Mouse (Mus musculus): ENCODE results near the gene Stat6. TPM values are rescaled to one million over a fixed set of nuclear protein-coding genes. Genes with fewer than 3 reads are reported as not detected.

Gene Stat6
- polyA plus RNA-seq, 1 experiment from 2014 or later, result 5.7 TPM

GRCm38 (mm10) chr10:127674046-127674655, 31.4 kb downstream of the Stat6 start:
- Histone ChIP-seq H3K36me3 (ENCODE audit: control insufficient read depth, insufficient read depth, low read length) (no peaks in the 10 kb centered on the region), H3K4me1 (ENCODE audit: control insufficient read depth, insufficient read depth, low read length) (peaks cover 7% of the 10 kb centered on the region; the same call in 1 of the 2 replicates), H3K9ac (ENCODE audit: low read length) (no peak overlapping the region), H3K27ac (ENCODE audit: low read depth, low read length) (no peak overlapping the region), H3K4me2 (no peak overlapping the region), H3K27me3 (ENCODE audit: control insufficient read depth, insufficient read depth, low read length) (peaks cover 2% of the 10 kb centered on the region; the same call in 1 of the 2 replicates), H3K4me3 (ENCODE audit: low read depth, low read length) (no peak overlapping the region), H3K9me3 (ENCODE audit: control insufficient read depth, low read length) (no peaks in the 10 kb centered on the region)
- DNase-seq (ENCODE audit: low spot score, missing footprints), result peak; percentile 76
- no peak for ATAC-seq (ENCODE audit: low FRiP score)
- 92% methylated on average over 6 of the region's 6 CpGs for WGBS

- ATAC-seq (ENCODE audit: low FRiP score), result no peak
Observed at GRCm38 (mm10) chr10:127674794-127675522, 32.2 kb downstream of the Stat6 start.

GRCm38 (mm10) chr10:127675859-127676398, 33.1 kb downstream of the Stat6 start:
- H3K9ac ChIP-seq (ENCODE audit: low read length), result peak overlapping the region; percentile 59; the same call in 1 of the 2 replicates
- no peaks in the 10 kb centered on the region for H3K36me3 ChIP-seq (ENCODE audit: control insufficient read depth, insufficient read depth, low read length)
- ATAC-seq (ENCODE audit: low FRiP score) (no peak), DNase-seq (ENCODE audit: low spot score, missing footprints) (no peak)
- H3K9me3 ChIP-seq (ENCODE audit: control insufficient read depth, low read length), result no peaks in the 10 kb centered on the region
- H3K27me3 ChIP-seq (ENCODE audit: control insufficient read depth, insufficient read depth, low read length), result no peaks in the 10 kb centered on the region
- H3K4me1 ChIP-seq (ENCODE audit: control insufficient read depth, insufficient read depth, low read length), result peaks cover 7% of the 10 kb centered on the region; the same call in 1 of the 2 replicates
- H3K27ac ChIP-seq (ENCODE audit: low read depth, low read length), result no peak overlapping the region
- peak overlapping the region; percentile 60 for H3K4me2 ChIP-seq
- 61% methylated on average over 5 of the region's 5 CpGs for WGBS
- peak overlapping the region; percentile 76 for H3K4me3 ChIP-seq (ENCODE audit: low read depth, low read length)

More at GRCm38 (mm10) chr10:127674794-127675522, 32.2 kb downstream of the Stat6 start:
- no peaks in the 10 kb centered on the region for H3K27me3 ChIP-seq (ENCODE audit: control insufficient read depth, insufficient read depth, low read length)
- H3K9me3 ChIP-seq (ENCODE audit: control insufficient read depth, low read length), result no peaks in the 10 kb centered on the region
- H3K4me3 ChIP-seq (ENCODE audit: low read depth, low read length), result no peak overlapping the region
- 92% methylated on average over 8 of the region's 8 CpGs for WGBS
- H3K4me2 ChIP-seq, result no peak overlapping the region
- H3K36me3 ChIP-seq (ENCODE audit: control insufficient read depth, insufficient read depth, low read length), result no peaks in the 10 kb centered on the region
- peak; percentile 89 for DNase-seq (ENCODE audit: low spot score, missing footprints)
- no peak overlapping the region for H3K9ac ChIP-seq (ENCODE audit: low read length)
- H3K4me1 ChIP-seq (ENCODE audit: control insufficient read depth, insufficient read depth, low read length), result peaks cover 7% of the 10 kb centered on the region; the same call in 1 of the 2 replicates
- no peak overlapping the region for H3K27ac ChIP-seq (ENCODE audit: low read depth, low read length)

- peak; percentile 97 for ATAC-seq (ENCODE audit: low FRiP score)
- under 1% methylated on average over 66 of the region's 71 CpGs for WGBS
Observed at GRCm38 (mm10) chr10:127676691-127677548, 34.1 kb downstream of the Stat6 start.

GRCm38 (mm10) chr10:127677591-127678336, 35.0 kb downstream of the Stat6 start:
- H3K9me3 ChIP-seq (ENCODE audit: control insufficient read depth, low read length), result no peaks in the 10 kb centered on the region
- no peaks in the 10 kb centered on the region for H3K27me3 ChIP-seq (ENCODE audit: control insufficient read depth, insufficient read depth, low read length)
- peak; percentile 6; the same call in 1 of the 2 replicates for ATAC-seq (ENCODE audit: low FRiP score)
- H3K4me1 ChIP-seq (ENCODE audit: control insufficient read depth, insufficient read depth, low read length), result peaks cover 7% of the 10 kb centered on the region; the same call in 1 of the 2 replicates
- WGBS, result 14% methylated on average over 14 of the region's 14 CpGs
- H3K36me3 ChIP-seq (ENCODE audit: control insufficient read depth, insufficient read depth, low read length), result no peaks in the 10 kb centered on the region
- H3K9ac ChIP-seq (ENCODE audit: low read length), result peak overlapping the region; percentile 78
- H3K4me2 ChIP-seq, result peak overlapping the region; percentile 73
- peak; percentile 90 for DNase-seq (ENCODE audit: low spot score, missing footprints)
- no peak overlapping the region for H3K27ac ChIP-seq (ENCODE audit: low read depth, low read length)
- peak overlapping the region; percentile 76 for H3K4me3 ChIP-seq (ENCODE audit: low read depth, low read length)

More at GRCm38 (mm10) chr10:127676691-127677548, 34.1 kb downstream of the Stat6 start:
- Histone ChIP-seq H3K4me3 (ENCODE audit: low read depth, low read length) (peak overlapping the region; percentile 76), H3K9me3 (ENCODE audit: control insufficient read depth, low read length) (no peaks in the 10 kb centered on the region), H3K4me2 (peak overlapping the region; percentile 73), H3K9ac (ENCODE audit: low read length) (peak overlapping the region; percentile 78), H3K27me3 (ENCODE audit: control insufficient read depth, insufficient read depth, low read length) (no peaks in the 10 kb centered on the region), H3K27ac (ENCODE audit: low read depth, low read length) (no peak overlapping the region; the same call in 1 of the 2 replicates), H3K36me3 (ENCODE audit: control insufficient read depth, insufficient read depth, low read length) (no peaks in the 10 kb centered on the region), H3K4me1 (ENCODE audit: control insufficient read depth, insufficient read depth, low read length) (peaks cover 7% of the 10 kb centered on the region; the same call in 1 of the 2 replicates)
- DNase-seq (ENCODE audit: low spot score, missing footprints), result peak; percentile 99

- Histone ChIP-seq H3K36me3 (ENCODE audit: control insufficient read depth, insufficient read depth, low read length) (no peaks in the 10 kb centered on the region), H3K4me1 (ENCODE audit: control insufficient read depth, insufficient read depth, low read length) (peaks cover 7% of the 10 kb centered on the region; the same call in 1 of the 2 replicates), H3K4me2 (no peak overlapping the region), H3K27me3 (ENCODE audit: control insufficient read depth, insufficient read depth, low read length) (no peaks in the 10 kb centered on the region), H3K4me3 (ENCODE audit: low read depth, low read length) (no peak overlapping the region), H3K9me3 (ENCODE audit: control insufficient read depth, low read length) (no peaks in the 10 kb centered on the region), H3K9ac (ENCODE audit: low read length) (no peak overlapping the region), H3K27ac (ENCODE audit: low read depth, low read length) (no peak overlapping the region)
- peak; percentile 56 for DNase-seq (ENCODE audit: low spot score, missing footprints)
- ATAC-seq (ENCODE audit: low FRiP score), result no peak
- 97% methylated on average over 1 of the region's 1 CpGs for WGBS
Observed at GRCm38 (mm10) chr10:127679208-127679607, 36.4 kb downstream of the Stat6 start.

- peaks cover 7% of the 10 kb centered on the region; the same call in 1 of the 2 replicates for H3K4me1 ChIP-seq (ENCODE audit: control insufficient read depth, insufficient read depth, low read length)
- 87% methylated on average over 3 of the region's 3 CpGs for WGBS
- no peak overlapping the region for H3K4me2 ChIP-seq
- no peak for ATAC-seq (ENCODE audit: low FRiP score)
- no peaks in the 10 kb centered on the region for H3K36me3 ChIP-seq (ENCODE audit: control insufficient read depth, insufficient read depth, low read length)
- no peak overlapping the region for H3K9ac ChIP-seq (ENCODE audit: low read length)
- peak; percentile 59 for DNase-seq (ENCODE audit: low spot score, missing footprints)
- no peak overlapping the region for H3K4me3 ChIP-seq (ENCODE audit: low read depth, low read length)
- no peaks in the 10 kb centered on the region for H3K9me3 ChIP-seq (ENCODE audit: control insufficient read depth, low read length)
- no peak overlapping the region for H3K27ac ChIP-seq (ENCODE audit: low read depth, low read length)
- no peaks in the 10 kb centered on the region for H3K27me3 ChIP-seq (ENCODE audit: control insufficient read depth, insufficient read depth, low read length)
Observed at GRCm38 (mm10) chr10:127679881-127680280, 37.1 kb downstream of the Stat6 start.

GRCm38 (mm10) chr10:127682886-127683285, 40.1 kb downstream of the Stat6 start:
- WGBS, result 94% methylated on average over 6 of the region's 6 CpGs

More at GRCm38 (mm10) chr10:127682886-127683285, 40.1 kb downstream of the Stat6 start:
- no peak overlapping the region for H3K4me2 ChIP-seq
- no peak for ATAC-seq (ENCODE audit: low FRiP score)
- no peak overlapping the region for H3K4me3 ChIP-seq (ENCODE audit: low read depth, low read length)
- H3K27me3 ChIP-seq (ENCODE audit: control insufficient read depth, insufficient read depth, low read length), result no peaks in the 10 kb centered on the region
- H3K9me3 ChIP-seq (ENCODE audit: control insufficient read depth, low read length), result no peaks in the 10 kb centered on the region
- H3K36me3 ChIP-seq (ENCODE audit: control insufficient read depth, insufficient read depth, low read length), result no peaks in the 10 kb centered on the region
- no peak overlapping the region for H3K9ac ChIP-seq (ENCODE audit: low read length)
- DNase-seq (ENCODE audit: low spot score, missing footprints), result peak; percentile 14
- no peak overlapping the region for H3K27ac ChIP-seq (ENCODE audit: low read depth, low read length)
- H3K4me1 ChIP-seq (ENCODE audit: control insufficient read depth, insufficient read depth, low read length), result peaks cover 4% of the 10 kb centered on the region; the same call in 1 of the 2 replicates
